Mouse (Mus musculus): ENCODE results near the gene Fam189a1. TPM values are rescaled to one million over a fixed set of nuclear protein-coding genes. Genes with fewer than 3 reads are reported as not detected.

Fam189a1 gene
- polyA plus RNA-seq, 1 experiment, result 0.07 TPM

DNA sequence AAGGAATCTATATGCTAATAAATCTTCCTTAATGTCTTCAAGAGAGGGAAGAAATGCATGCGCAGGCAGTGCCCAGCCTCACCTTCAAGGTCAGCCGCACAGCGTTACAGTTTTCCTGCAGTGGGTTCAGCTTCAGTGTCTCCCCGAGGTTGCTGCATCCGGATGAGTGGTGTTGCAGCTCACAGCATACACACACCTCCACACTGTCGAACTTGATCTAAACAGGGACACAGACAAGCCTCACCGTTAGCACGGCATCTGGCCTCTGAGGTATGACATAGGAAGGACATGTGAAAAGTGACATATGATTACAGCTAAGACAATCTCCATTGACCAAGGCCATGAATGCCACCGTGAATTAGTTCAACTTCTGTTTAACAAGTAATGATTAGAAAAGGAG is 336.7 kb downstream of the Fam189a1 start:
- Histone ChIP-seq H3K79me2 (ENCODE audit: control insufficient read depth, insufficient read depth) (no peaks in the 10 kb centered on the region), H3ac (ENCODE audit: control insufficient read depth, insufficient read length, low read depth) (no peak overlapping the region), H3K36me3 (ENCODE audit: control insufficient read depth, insufficient read depth) (no peaks in the 10 kb centered on the region), H3K4me3 (ENCODE audit: insufficient read depth, poor library complexity, severe bottlenecking) (no peak overlapping the region), H3K79me3 (ENCODE audit: low read depth) (no peaks in the 10 kb centered on the region), H3K27me3 (ENCODE audit: control insufficient read depth, insufficient read depth, insufficient read length) (no peaks in the 10 kb centered on the region)
- no peak for TF ChIP-seq MYOD1 (IDR thresholded peaks at IDR 0.05; ENCODE audit: control insufficient read depth, insufficient read length, low read depth)
- TF ChIP-seq CTCF (IDR thresholded peaks at IDR 0.05; ENCODE audit: control insufficient read depth, insufficient read depth, insufficient read length), result no peak
- TF ChIP-seq MYOG (IDR thresholded peaks at IDR 0.05; ENCODE audit: control insufficient read depth, extremely low read depth, insufficient read length), result no peak
- TF ChIP-seq FOSL1 (IDR thresholded peaks at IDR 0.05; ENCODE audit: insufficient read depth, low read length, poor library complexity, severe bottlenecking), result no peak
- no peak for TF ChIP-seq CEBPB (IDR thresholded peaks at IDR 0.05; ENCODE audit: low read depth)
- TF ChIP-seq USF1 (IDR thresholded peaks at IDR 0.05; ENCODE audit: low read depth), result no peak
- TF ChIP-seq MAX (IDR thresholded peaks at IDR 0.05), result no peak

GRCm38 (mm10) chr7:64808876-64809275 is 347.5 kb downstream of the Fam189a1 start:
- no peaks in the 10 kb centered on the region for H3K27me3 ChIP-seq (ENCODE audit: control insufficient read depth, insufficient read depth, insufficient read length)
- TF ChIP-seq MYOD1 (IDR thresholded peaks at IDR 0.05; ENCODE audit: control insufficient read depth, insufficient read length, low read depth) (no peak), MYOG (IDR thresholded peaks at IDR 0.05; ENCODE audit: control insufficient read depth, extremely low read depth, insufficient read length) (no peak), CEBPB (IDR thresholded peaks at IDR 0.05; ENCODE audit: low read depth) (no peak), CTCF (IDR thresholded peaks at IDR 0.05; ENCODE audit: control insufficient read depth, insufficient read depth, insufficient read length) (no peak), USF1 (IDR thresholded peaks at IDR 0.05; ENCODE audit: low read depth) (no peak), MAX (IDR thresholded peaks at IDR 0.05) (no peak), FOSL1 (IDR thresholded peaks at IDR 0.05; ENCODE audit: insufficient read depth, low read length, poor library complexity, severe bottlenecking) (no peak)
- no peaks in the 10 kb centered on the region for H3K79me2 ChIP-seq (ENCODE audit: control insufficient read depth, insufficient read depth)

GRCm38 (mm10) chr7:64805100-64805499 is 351.3 kb downstream of the Fam189a1 start:
- no peaks in the 10 kb centered on the region for H3K79me2 ChIP-seq (ENCODE audit: control insufficient read depth, insufficient read depth)
- no peaks in the 10 kb centered on the region for H3K36me3 ChIP-seq (ENCODE audit: control insufficient read depth, insufficient read depth)
- H3K4me3 ChIP-seq (ENCODE audit: insufficient read depth, poor library complexity, severe bottlenecking), result no peak overlapping the region
- TF ChIP-seq FOSL1 (IDR thresholded peaks at IDR 0.05; ENCODE audit: insufficient read depth, low read length, poor library complexity, severe bottlenecking) (no peak), MYOG (IDR thresholded peaks at IDR 0.05; ENCODE audit: control insufficient read depth, extremely low read depth, insufficient read length) (no peak), MYOD1 (IDR thresholded peaks at IDR 0.05; ENCODE audit: control insufficient read depth, insufficient read length, low read depth) (no peak), CEBPB (IDR thresholded peaks at IDR 0.05; ENCODE audit: low read depth) (no peak), CTCF (IDR thresholded peaks at IDR 0.05; ENCODE audit: control insufficient read depth, insufficient read depth, insufficient read length) (no peak), USF1 (IDR thresholded peaks at IDR 0.05; ENCODE audit: low read depth) (no peak), MAX (IDR thresholded peaks at IDR 0.05) (no peak)
- H3ac ChIP-seq (ENCODE audit: control insufficient read depth, insufficient read length, low read depth), result no peak overlapping the region
- no peaks in the 10 kb centered on the region for H3K27me3 ChIP-seq (ENCODE audit: control insufficient read depth, insufficient read depth, insufficient read length)
- no peaks in the 10 kb centered on the region for H3K79me3 ChIP-seq (ENCODE audit: low read depth)

More at GRCm38 (mm10) chr7:64808876-64809275, 347.5 kb downstream of the Fam189a1 start:
- Histone ChIP-seq H3ac (ENCODE audit: control insufficient read depth, insufficient read length, low read depth) (no peak overlapping the region), H3K36me3 (ENCODE audit: control insufficient read depth, insufficient read depth) (no peaks in the 10 kb centered on the region), H3K79me3 (ENCODE audit: low read depth) (no peaks in the 10 kb centered on the region), H3K4me3 (ENCODE audit: insufficient read depth, poor library complexity, severe bottlenecking) (no peak overlapping the region)

DNA sequence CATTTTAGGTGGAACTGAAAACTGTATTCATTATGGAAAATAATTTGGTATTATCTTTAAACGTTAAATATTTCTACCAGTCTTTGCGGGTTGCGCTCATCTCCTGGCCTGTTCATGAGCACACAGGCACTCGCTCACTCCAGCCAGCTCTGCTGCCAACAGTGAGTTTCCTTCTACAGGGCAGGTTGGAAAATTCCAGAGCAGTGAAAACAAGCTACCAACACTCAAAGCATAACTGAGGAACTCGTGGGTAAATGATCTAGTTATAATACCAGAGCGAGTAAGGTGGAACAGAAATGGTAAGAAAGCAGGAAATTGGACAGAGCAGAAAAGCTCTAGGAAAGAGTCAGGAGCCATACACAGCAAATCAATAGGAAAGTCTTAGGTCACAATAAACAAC is 360.8 kb downstream of the Fam189a1 start:
- TF ChIP-seq MAX (IDR thresholded peaks at IDR 0.05), result no peak
- TF ChIP-seq MYOG (IDR thresholded peaks at IDR 0.05; ENCODE audit: control insufficient read depth, extremely low read depth, insufficient read length), result no peak
- no peak for TF ChIP-seq MYOD1 (IDR thresholded peaks at IDR 0.05; ENCODE audit: control insufficient read depth, insufficient read length, low read depth)
- no peak for TF ChIP-seq CEBPB (IDR thresholded peaks at IDR 0.05; ENCODE audit: low read depth)
- TF ChIP-seq FOSL1 (IDR thresholded peaks at IDR 0.05; ENCODE audit: insufficient read depth, low read length, poor library complexity, severe bottlenecking), result no peak
- TF ChIP-seq USF1 (IDR thresholded peaks at IDR 0.05; ENCODE audit: low read depth), result no peak
- H3K79me2 ChIP-seq (ENCODE audit: control insufficient read depth, insufficient read depth), result no peaks in the 10 kb centered on the region
- H3K4me3 ChIP-seq (ENCODE audit: insufficient read depth, poor library complexity, severe bottlenecking), result no peak overlapping the region

GRCm38 (mm10) chr7:64792031-64792430 is 364.3 kb downstream of the Fam189a1 start:
- TF ChIP-seq USF1 (IDR thresholded peaks at IDR 0.05; ENCODE audit: low read depth) (no peak), CTCF (IDR thresholded peaks at IDR 0.05; ENCODE audit: control insufficient read depth, insufficient read depth, insufficient read length) (no peak), MAX (IDR thresholded peaks at IDR 0.05) (no peak), MYOD1 (IDR thresholded peaks at IDR 0.05; ENCODE audit: control insufficient read depth, insufficient read length, low read depth) (no peak), MYOG (IDR thresholded peaks at IDR 0.05; ENCODE audit: control insufficient read depth, extremely low read depth, insufficient read length) (no peak), CEBPB (IDR thresholded peaks at IDR 0.05; ENCODE audit: low read depth) (no peak)
- no peak overlapping the region for H3K4me3 ChIP-seq (ENCODE audit: insufficient read depth, poor library complexity, severe bottlenecking)
- no peak overlapping the region for H3ac ChIP-seq (ENCODE audit: control insufficient read depth, insufficient read length, low read depth)
- no peaks in the 10 kb centered on the region for H3K79me3 ChIP-seq (ENCODE audit: low read depth)
- H3K79me2 ChIP-seq (ENCODE audit: control insufficient read depth, insufficient read depth), result no peaks in the 10 kb centered on the region
- H3K36me3 ChIP-seq (ENCODE audit: control insufficient read depth, insufficient read depth), result no peaks in the 10 kb centered on the region
- H3K27me3 ChIP-seq (ENCODE audit: control insufficient read depth, insufficient read depth, insufficient read length), result no peaks in the 10 kb centered on the region

More for the DNA sequence above, 360.8 kb downstream of the Fam189a1 start:
- Histone ChIP-seq H3K27me3 (ENCODE audit: control insufficient read depth, insufficient read depth, insufficient read length) (no peaks in the 10 kb centered on the region), H3K79me3 (ENCODE audit: low read depth) (no peaks in the 10 kb centered on the region), H3ac (ENCODE audit: control insufficient read depth, insufficient read length, low read depth) (no peak overlapping the region), H3K36me3 (ENCODE audit: control insufficient read depth, insufficient read depth) (no peaks in the 10 kb centered on the region)

- Histone ChIP-seq H3K27me3 (ENCODE audit: control insufficient read depth, insufficient read depth, insufficient read length) (no peaks in the 10 kb centered on the region), H3K79me3 (ENCODE audit: low read depth) (no peaks in the 10 kb centered on the region), H3K79me2 (ENCODE audit: control insufficient read depth, insufficient read depth) (no peaks in the 10 kb centered on the region), H3K4me3 (ENCODE audit: insufficient read depth, poor library complexity, severe bottlenecking) (no peak overlapping the region), H3ac (ENCODE audit: control insufficient read depth, insufficient read length, low read depth) (no peak overlapping the region), H3K36me3 (ENCODE audit: control insufficient read depth, insufficient read depth) (no peaks in the 10 kb centered on the region)
- TF ChIP-seq USF1 (IDR thresholded peaks at IDR 0.05; ENCODE audit: low read depth) (no peak), FOSL1 (IDR thresholded peaks at IDR 0.05; ENCODE audit: insufficient read depth, low read length, poor library complexity, severe bottlenecking) (no peak), MAX (IDR thresholded peaks at IDR 0.05) (no peak), MYOG (IDR thresholded peaks at IDR 0.05; ENCODE audit: control insufficient read depth, extremely low read depth, insufficient read length) (no peak), CEBPB (IDR thresholded peaks at IDR 0.05; ENCODE audit: low read depth) (no peak), CTCF (IDR thresholded peaks at IDR 0.05; ENCODE audit: control insufficient read depth, insufficient read depth, insufficient read length) (no peak), MYOD1 (IDR thresholded peaks at IDR 0.05; ENCODE audit: control insufficient read depth, insufficient read length, low read depth) (no peak)
These were observed 365.2 kb downstream of the Fam189a1 start for GRCm38 (mm10) chr7:64791145-64791544.
